17 mouse cellular contexts compared by ENCODE assay signal in genomic region chr3:35269977-35270880, GRCm38 (mm10).
A peak's percentile ranks its signal among the peaks of the same experiment; 100 is the strongest.
DNase-seq lines count a peak whose midpoint lies in the region; ATAC-seq and TF ChIP-seq lines count a peak whose summit lies in the region.
"Had no signal": no experiment of that assay in that cellular context is flagged by ENCODE, and none has a peak within 500 bp of the region (broad histone marks: within the 10 kb centered on the region; RNA-seq: fewer than 3 reads in every experiment).

No protein-coding gene starts in this region.

- peak; percentile 43; the same call in 1 of the 2 replicates for ATAC-seq in forebrain, embryonic 13.5 days
- ATAC-seq in hindbrain, embryonic 16.5 days: peak; percentile 81
- ATAC-seq in midbrain, postnatal 0 days (ENCODE audit: low FRiP score): peak; percentile 65
- ATAC-seq: Patski had no signal

- H3K4me1 ChIP-seq in forebrain, embryonic 13.5 days: peaks cover 7% of the 10 kb centered on the region; the same call in 1 of the 2 replicates
- H3K4me1 ChIP-seq in hindbrain, embryonic 16.5 days (ENCODE audit: control insufficient read depth, insufficient read depth, low read depth, low read length): no peaks in the 10 kb centered on the region
- peaks cover 4% of the 10 kb centered on the region for H3K4me1 ChIP-seq in midbrain, postnatal 0 days (ENCODE audit: insufficient read depth, low read length)
- H3K4me1 ChIP-seq: embryonic facial prominence, embryonic 15.5 days had no signal

- 40% methylated on average over 7 of the region's 7 CpGs for WGBS in forebrain, embryonic 13.5 days
- WGBS in hindbrain, embryonic 16.5 days: 44% methylated on average over 7 of the region's 7 CpGs
- WGBS in midbrain, postnatal 0 days: 27% methylated on average over 7 of the region's 7 CpGs

- no peak for TF ChIP-seq CTCF in midbrain, postnatal 0 days (IDR thresholded peaks at IDR 0.05)

- H3K36me3 ChIP-seq in forebrain, embryonic 13.5 days (ENCODE audit: poor library complexity, severe bottlenecking): no peaks in the 10 kb centered on the region
- H3K36me3 ChIP-seq in hindbrain, embryonic 16.5 days (ENCODE audit: control insufficient read depth, insufficient read depth, low read length): no peaks in the 10 kb centered on the region
- no peaks in the 10 kb centered on the region for H3K36me3 ChIP-seq in midbrain, postnatal 0 days (ENCODE audit: insufficient read depth, low read length)
- H3K36me3 ChIP-seq: embryonic facial prominence, embryonic 15.5 days; limb, embryonic 15.5 days; neural tube, embryonic 12.5 days had no signal

- H3K27me3 ChIP-seq in forebrain, embryonic 13.5 days: no peaks in the 10 kb centered on the region
- H3K27me3 ChIP-seq in hindbrain, embryonic 16.5 days (replicated peaks; ENCODE audit: control insufficient read depth, insufficient read depth, low read length): no peaks in the 10 kb centered on the region
- no peaks in the 10 kb centered on the region for H3K27me3 ChIP-seq in midbrain, postnatal 0 days (ENCODE audit: insufficient read depth, low read length)
- H3K27me3 ChIP-seq: embryonic facial prominence, embryonic 15.5 days; limb, embryonic 15.5 days; neural tube, embryonic 12.5 days; Patski had no signal

- no peak overlapping the region for H3K9ac ChIP-seq in forebrain, embryonic 13.5 days
- no peak overlapping the region for H3K9ac ChIP-seq in hindbrain, embryonic 16.5 days (ENCODE audit: low read depth, low read length)
- H3K9ac ChIP-seq in midbrain, postnatal 0 days (replicated peaks; ENCODE audit: low read length, poor library complexity, severe bottlenecking): no peak overlapping the region
- H3K9ac ChIP-seq: embryonic facial prominence, embryonic 15.5 days; limb, embryonic 15.5 days; lung, embryonic 14.5 days; neural tube, embryonic 12.5 days had no signal

- DNase-seq in embryo, embryonic 10 days (ENCODE audit: low spot score): peak; percentile 29
- DNase-seq in embryo, embryonic 9.5 days (ENCODE audit: extremely low spot score): no peak
- peak; percentile 37 for DNase-seq in midbrain, postnatal 0 days (ENCODE audit: low spot score)
- DNase-seq in right cerebral cortex, postnatal 14 days: no peak
- no peak for DNase-seq in cerebellum, postnatal 14 days
- no peak for DNase-seq in layer of hippocampus, postnatal 10 days (ENCODE audit: low spot score in 2 of 2)
- DNase-seq: cerebellum, adult 8-10 months; heart, adult 18-20 months; lung, embryonic 14.5 days; right cerebral cortex, postnatal 25 days had no signal

- no peak overlapping the region; the same call in 1 of the 2 replicates for H3K27ac ChIP-seq in forebrain, embryonic 13.5 days
- H3K27ac ChIP-seq in hindbrain, embryonic 16.5 days (ENCODE audit: low read depth, low read length): no peak overlapping the region
- no peak overlapping the region for H3K27ac ChIP-seq in midbrain, postnatal 0 days (ENCODE audit: low read depth, low read length)
- H3K27ac ChIP-seq: embryonic facial prominence, embryonic 15.5 days; kidney, postnatal 0 days; limb, embryonic 15.5 days; neural tube, embryonic 12.5 days had no signal

- H3K4me2 ChIP-seq in forebrain, embryonic 13.5 days: no peak overlapping the region
- no peak overlapping the region for H3K4me2 ChIP-seq in hindbrain, embryonic 16.5 days (ENCODE audit: low read length)
- no peak overlapping the region for H3K4me2 ChIP-seq in midbrain, postnatal 0 days (ENCODE audit: low read depth, low read length, poor library complexity, severe bottlenecking)
- H3K4me2 ChIP-seq: embryonic facial prominence, embryonic 15.5 days; limb, embryonic 15.5 days; lung, embryonic 14.5 days; neural tube, embryonic 12.5 days had no signal

- H3K4me3 ChIP-seq in forebrain, embryonic 13.5 days: no peak overlapping the region
- H3K4me3 ChIP-seq in hindbrain, embryonic 16.5 days (ENCODE audit: low read length): no peak overlapping the region
- H3K4me3 ChIP-seq in midbrain, postnatal 0 days (ENCODE audit: low read depth, low read length): no peak overlapping the region
- H3K4me3 ChIP-seq: embryonic facial prominence, embryonic 15.5 days; limb, embryonic 15.5 days; neural tube, embryonic 12.5 days had no signal

- no peaks in the 10 kb centered on the region for H3K9me3 ChIP-seq in forebrain, embryonic 13.5 days (replicated peaks)
- H3K9me3 ChIP-seq in hindbrain, embryonic 16.5 days (ENCODE audit: control insufficient read depth, low read length): no peaks in the 10 kb centered on the region
- no peaks in the 10 kb centered on the region for H3K9me3 ChIP-seq in midbrain, postnatal 0 days (ENCODE audit: low read length)
- H3K9me3 ChIP-seq: embryonic facial prominence, embryonic 15.5 days; limb, embryonic 15.5 days; neural tube, embryonic 12.5 days had no signal

Comparison
In these comparisons a context has a peak if more than half of its experiments do, and no peak if none do; other contexts are left out.
1. DNase-seq: peak in embryo, embryonic 10 days (single experiment) and midbrain, postnatal 0 days (single experiment); none in embryo, embryonic 9.5 days (single experiment), right cerebral cortex, postnatal 14 days (single experiment), cerebellum, postnatal 14 days (0 of 2) and layer of hippocampus, postnatal 10 days (0 of 2).
2. Peak in every context shown above with its lines, with median percentiles within 50 percentile points of each other: ATAC-seq.